Mouse (Mus musculus) midbrain, embryonic 16.5 days (tissue): ENCODE results near the gene Sc5d. TPM values are rescaled to one million over a fixed set of nuclear protein-coding genes. Genes with fewer than 3 reads are reported as not detected.

Source experiments
- ATAC-seq: fragments of 200-750 bp; cut with Nextera tagmentation; 2 replicates; pipeline ENCODE4 v1.8.0; 2017; ENCODE audit warnings: moderate TSS enrichment
- H3K27ac ChIP-seq: fragments of 300-500 bp; sonication (generic); 2 replicates; pipeline ENCODE4 v1.5.1; 2014; ENCODE audit warnings: mild to moderate bottlenecking, low read length, mixed read lengths
- H3K27me3 ChIP-seq: fragments of 300-500 bp; sonication (generic); 2 replicates; pipeline ENCODE4 v1.6.1; 2014; ENCODE audit warnings: low read depth, low read length, mixed read lengths; ENCODE audit not compliant: control insufficient read depth, insufficient read depth
- H3K36me3 ChIP-seq: fragments of 300-500 bp; sonication (generic); 2 replicates; pipeline ENCODE4 v1.6.1; 2014; ENCODE audit warnings: mild to moderate bottlenecking, low read length, moderate library complexity, mixed read lengths; ENCODE audit not compliant: control insufficient read depth, insufficient read depth
- H3K4me1 ChIP-seq: fragments of 300-500 bp; sonication (generic); 2 replicates; pipeline ENCODE4 v1.6.1; 2014; ENCODE audit warnings: mild to moderate bottlenecking, low read length, mixed read lengths; ENCODE audit not compliant: control insufficient read depth, insufficient read depth
- H3K4me2 ChIP-seq: fragments of 300-500 bp; sonication (generic); 2 replicates; pipeline ENCODE4 v1.6.1; 2014; ENCODE audit warnings: mild to moderate bottlenecking, low read length, mixed read lengths
- H3K4me3 ChIP-seq: fragments of 300-500 bp; sonication (generic); 2 replicates; pipeline ENCODE4 v1.5.1; 2014; ENCODE audit warnings: low read depth, mild to moderate bottlenecking, low read length, moderate library complexity, mixed read lengths
- H3K9ac ChIP-seq: fragments of 300-500 bp; sonication (generic); 2 replicates; pipeline ENCODE4 v1.6.1; 2014; ENCODE audit warnings: low read depth, low read length, mixed read lengths
- H3K9me3 ChIP-seq: fragments of 300-500 bp; sonication (generic); replicated peaks from 2 replicates; pipeline ENCODE4 v1.6.1; 2014; ENCODE audit warnings: mild to moderate bottlenecking, low read length, mixed read lengths; ENCODE audit not compliant: control insufficient read depth, poor library complexity, severe bottlenecking
- WGBS: fragments of 180-500 bp; shearing (Covaris S2); extraction: QIAGEN DNeasy Blood & Tissue Kit; methylation state at CpG from one replicate; pipeline ENCODE4 v1.1.7; 2014; 5-methylcytosine and 5-hydroxymethylcytosine counted together
- polyA plus RNA-seq: library from polyadenylated mRNA; unstranded; fragments of >200 nt; fragmentation: Nextera tagmentation; extraction: Ambion mirVana; gene quantifications from 2 replicates; pipeline ENCODE4 v1.2.1, GENCODE M21; 2015

Gene Sc5d
- polyA plus RNA-seq, result 88.3 and 90.2 TPM in 2 replicates

- peak; percentile 98 for ATAC-seq
- under 1% methylated on average over 49 of the region's 49 CpGs for WGBS
- Histone ChIP-seq H3K4me1 (peaks cover 30% of the 10 kb centered on the region), H3K27me3 (no peaks in the 10 kb centered on the region), H3K4me3 (peak within 1 kb of the TSS; percentile 84), H3K27ac (peak within 1 kb of the TSS; percentile 96), H3K9ac (peak within 1 kb of the TSS; percentile 85), H3K36me3 (peaks cover 3% of the 10 kb centered on the region; the same call in 1 of the 2 replicates), H3K9me3 (no peaks in the 10 kb centered on the region), H3K4me2 (peak within 1 kb of the TSS; percentile 71)
Observed at GRCm38 (mm10) chr9:42264145-42264544, at the start of gene Sc5d. Sc5d (minus strand) TSS chr9:42264256.

- no peaks in the 10 kb centered on the region for H3K36me3 ChIP-seq
- no peak overlapping the region for H3K9ac ChIP-seq
- no peak for ATAC-seq
- H3K4me2 ChIP-seq, result no peak overlapping the region
- H3K4me3 ChIP-seq, result no peak overlapping the region
- no peaks in the 10 kb centered on the region for H3K27me3 ChIP-seq
- 93% methylated on average over 3 of the region's 3 CpGs for WGBS
- H3K9me3 ChIP-seq, result no peaks in the 10 kb centered on the region
- no peaks in the 10 kb centered on the region for H3K4me1 ChIP-seq
- H3K27ac ChIP-seq, result no peak overlapping the region
Observed at GRCm38 (mm10) chr9:42311311-42311710, 47.3 kb upstream of the Sc5d start.

GRCm38 (mm10) chr9:42303894-42304293, 39.8 kb upstream of the Sc5d start:
- 92% methylated on average over 4 of the region's 4 CpGs for WGBS
- Histone ChIP-seq H3K9ac (no peak overlapping the region), H3K27me3 (no peaks in the 10 kb centered on the region), H3K4me1 (no peaks in the 10 kb centered on the region), H3K4me3 (no peak overlapping the region), H3K36me3 (no peaks in the 10 kb centered on the region), H3K9me3 (no peaks in the 10 kb centered on the region), H3K4me2 (no peak overlapping the region), H3K27ac (no peak overlapping the region)
- no peak for ATAC-seq

- Histone ChIP-seq H3K27ac (no peak overlapping the region), H3K4me3 (no peak overlapping the region), H3K9me3 (no peaks in the 10 kb centered on the region), H3K9ac (no peak overlapping the region), H3K36me3 (no peaks in the 10 kb centered on the region), H3K4me2 (no peak overlapping the region), H3K4me1 (no peaks in the 10 kb centered on the region), H3K27me3 (no peaks in the 10 kb centered on the region)
- ATAC-seq, result no peak
- WGBS, result 79% methylated on average over 6 of the region's 6 CpGs
Observed at GRCm38 (mm10) chr9:42301082-42301633, 37.1 kb upstream of the Sc5d start.

GRCm38 (mm10) chr9:42296297-42296922, 32.4 kb upstream of the Sc5d start:
- Histone ChIP-seq H3K27ac (no peak overlapping the region), H3K4me2 (no peak overlapping the region), H3K27me3 (no peaks in the 10 kb centered on the region), H3K4me1 (0 out of 2 replicates have a peak, but pooled peaks cover 3% of the 10 kb centered on the region), H3K4me3 (no peak overlapping the region), H3K9me3 (no peaks in the 10 kb centered on the region), H3K36me3 (no peaks in the 10 kb centered on the region), H3K9ac (no peak overlapping the region)
- 91% methylated on average over 10 of the region's 10 CpGs for WGBS
- no peak for ATAC-seq

GRCm38 (mm10) chr9:42294131-42294530, 30.1 kb upstream of the Sc5d start:
- Histone ChIP-seq H3K9me3 (no peaks in the 10 kb centered on the region), H3K4me2 (no peak overlapping the region), H3K4me3 (no peak overlapping the region), H3K27ac (no peak overlapping the region), H3K27me3 (no peaks in the 10 kb centered on the region), H3K4me1 (0 out of 2 replicates have a peak, but pooled peaks cover 3% of the 10 kb centered on the region), H3K9ac (no peak overlapping the region), H3K36me3 (no peaks in the 10 kb centered on the region)
- WGBS, result 79% methylated on average over 2 of the region's 2 CpGs
- ATAC-seq, result no peak

- H3K4me1 ChIP-seq, result 0 out of 2 replicates have a peak, but pooled peaks cover 3% of the 10 kb centered on the region
- H3K36me3 ChIP-seq, result no peaks in the 10 kb centered on the region
- no peak overlapping the region for H3K27ac ChIP-seq
- H3K4me2 ChIP-seq, result no peak overlapping the region
- 79% methylated on average over 3 of the region's 3 CpGs for WGBS
- no peaks in the 10 kb centered on the region for H3K27me3 ChIP-seq
- no peak overlapping the region for H3K9ac ChIP-seq
- H3K4me3 ChIP-seq, result no peak overlapping the region
- ATAC-seq, result no peak
- H3K9me3 ChIP-seq, result no peaks in the 10 kb centered on the region
Observed at GRCm38 (mm10) chr9:42293596-42293995, 29.5 kb upstream of the Sc5d start.

- no peak overlapping the region for H3K9ac ChIP-seq
- ATAC-seq, result 0 out of 2 replicates have a peak, but pooled peaks have one; percentile 11
- H3K27ac ChIP-seq, result no peak overlapping the region; the same call in 1 of the 2 replicates
- 0 out of 2 replicates have a peak, but pooled peaks cover 3% of the 10 kb centered on the region for H3K4me1 ChIP-seq
- no peaks in the 10 kb centered on the region for H3K36me3 ChIP-seq
- WGBS, result 26% methylated on average over 7 of the region's 7 CpGs
- H3K27me3 ChIP-seq, result no peaks in the 10 kb centered on the region
- no peaks in the 10 kb centered on the region for H3K9me3 ChIP-seq
- H3K4me2 ChIP-seq, result no peak overlapping the region
- H3K4me3 ChIP-seq, result no peak overlapping the region
Observed at GRCm38 (mm10) chr9:42293051-42293450, 29.0 kb upstream of the Sc5d start.

- no peak for ATAC-seq
- H3K9me3 ChIP-seq, result no peaks in the 10 kb centered on the region
- WGBS, result 78% methylated on average over 4 of the region's 4 CpGs
- no peak overlapping the region for H3K9ac ChIP-seq
- no peaks in the 10 kb centered on the region for H3K4me1 ChIP-seq
- H3K36me3 ChIP-seq, result no peaks in the 10 kb centered on the region
- no peaks in the 10 kb centered on the region for H3K27me3 ChIP-seq
- H3K4me2 ChIP-seq, result no peak overlapping the region
- no peak overlapping the region for H3K27ac ChIP-seq
- H3K4me3 ChIP-seq, result no peak overlapping the region
Observed at GRCm38 (mm10) chr9:42279676-42280075, 15.6 kb upstream of the Sc5d start.
